Mouse (Mus musculus) liver, embryonic 14.5 days (tissue): Measurements from ENCODE around the gene Gabrg3.

Experiments used
- CTCF ChIP-seq: IDR thresholded peaks from 2 replicates; pipeline ENCODE4 v1.5.1; 2016; ENCODE audit warnings: antibody characterized with exemption, low read depth, control low read depth
- EP300 ChIP-seq: IDR thresholded peaks from 2 replicates; pipeline ENCODE4 v1.6.1; 2016; ENCODE audit warnings: antibody characterized with exemption, low read depth

DNA sequence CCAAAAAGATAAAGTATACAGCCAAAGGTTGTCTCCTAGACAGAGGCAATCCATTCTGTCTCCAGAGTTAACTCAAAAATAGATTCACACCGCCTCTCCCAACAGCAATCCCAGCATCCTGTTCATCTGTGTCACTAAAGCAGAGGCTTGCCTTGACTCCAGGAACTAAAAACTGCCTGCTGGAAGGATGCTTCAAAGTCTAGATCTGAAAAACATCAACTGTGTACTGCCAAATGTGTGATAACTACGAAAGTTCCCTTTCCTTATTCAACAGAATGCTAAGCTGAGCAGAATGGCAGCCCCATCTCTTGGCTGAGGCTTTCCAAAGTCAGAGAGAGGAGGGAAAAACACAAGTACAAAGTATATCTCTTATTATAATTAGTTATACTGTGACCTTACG, 90.3 kb downstream of the Gabrg3 start:
- TF ChIP-seq CTCF (no peak), EP300 (no peak)
